Mouse (Mus musculus) neutrophil, adult 5-6 weeks (primary cell): ENCODE data around the gene Nudt8. TPM values are rescaled to one million over a fixed set of nuclear protein-coding genes. Genes with fewer than 3 reads are reported as not detected.
A peak's percentile ranks its signal among the peaks of the same experiment; 100 is the strongest.
"Not testable (repeated sequence)": the region's sequence is repeated elsewhere in the genome, so short reads cannot be mapped to it uniquely, and the experiment has no call there.

Source experiments
- ATAC-seq: fragments of 151-379, 151-347 bp; 2 replicates; pipeline ENCODE4 v1.8.0; 2017; ENCODE audit warnings: mild to moderate bottlenecking, moderate TSS enrichment; ENCODE audit not compliant: insufficient number of reproducible peaks, poor library complexity, low FRiP score, severe bottlenecking; ENCODE audit errors: extremely low read depth
- total RNA-seq: library from RNA; stranded (forward); fragments of 200-1000 nt; gene quantifications from 2 replicates; pipeline ENCODE4 v1.2.3, GENCODE M21; 2017

The Nudt8 gene
- 7.0 and 15.5 TPM in 2 replicates for total RNA-seq

DNA sequence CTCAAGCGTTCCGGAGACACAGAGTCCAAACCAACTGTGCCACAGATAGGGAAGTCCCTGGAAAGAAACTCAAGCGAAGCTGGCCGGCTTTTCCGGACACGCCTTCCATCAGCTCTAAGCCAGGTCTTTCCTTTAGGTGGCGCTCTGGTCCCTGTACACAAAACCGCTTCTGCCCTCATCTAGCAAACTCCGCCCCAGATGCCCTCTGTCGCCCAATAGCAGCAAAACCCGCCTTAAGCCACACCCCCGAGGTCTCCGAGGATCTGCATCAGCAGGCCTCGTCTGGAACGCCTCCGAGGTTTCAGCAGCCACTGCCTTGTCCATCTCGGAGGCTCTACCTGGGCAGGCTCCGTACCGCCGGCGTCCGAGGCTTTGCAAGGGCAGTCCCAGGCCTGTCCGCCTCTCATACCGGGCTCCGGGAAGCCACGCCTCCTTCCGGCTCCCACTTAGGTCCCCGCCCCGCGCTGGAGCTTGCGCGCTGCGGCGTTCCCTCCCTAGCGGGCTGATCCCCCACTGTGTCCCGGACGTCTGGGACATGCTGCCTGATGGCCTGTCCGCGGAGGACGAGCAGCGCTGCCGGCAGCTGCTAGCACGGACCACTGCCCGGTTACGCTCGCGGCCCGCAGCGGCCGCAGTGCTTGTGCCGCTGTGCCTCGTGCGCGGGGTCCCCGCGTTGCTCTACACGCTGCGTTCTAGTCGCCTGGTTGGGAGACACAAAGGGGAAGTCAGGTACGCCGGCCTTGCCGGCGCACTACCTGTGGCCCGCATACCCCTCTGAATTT is at the start of gene Nudt8, which contains the start of gene Gm49405:
Nudt8 (plus strand) TSS at position 462 of the 782 bp plus-strand sequence.
Gm49405 (plus strand) TSS at position 508 of the 782 bp plus-strand sequence.
- peak; percentile 89 for ATAC-seq

DNA sequence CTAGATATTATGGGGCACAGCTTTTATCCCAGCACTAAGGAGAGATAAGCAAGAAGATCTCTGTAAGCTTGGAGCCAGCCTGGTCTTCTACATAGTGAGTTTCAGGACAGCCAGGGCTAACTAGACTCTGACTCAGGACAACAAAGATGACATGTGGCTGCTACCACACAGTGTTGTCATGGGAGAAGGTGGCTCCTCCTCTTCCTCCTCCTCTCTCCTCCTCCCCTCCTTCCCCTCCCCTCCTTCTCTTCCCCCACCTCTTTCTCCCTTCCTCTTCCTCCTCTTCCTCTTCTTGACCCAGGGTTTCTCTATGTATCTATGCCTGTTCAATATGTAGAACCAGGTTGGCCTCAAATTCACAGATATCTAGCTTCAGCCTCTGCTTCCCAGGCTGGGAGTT is 48.9 kb upstream of the Nudt8 start:
- ATAC-seq = peak; percentile 44

DNA sequence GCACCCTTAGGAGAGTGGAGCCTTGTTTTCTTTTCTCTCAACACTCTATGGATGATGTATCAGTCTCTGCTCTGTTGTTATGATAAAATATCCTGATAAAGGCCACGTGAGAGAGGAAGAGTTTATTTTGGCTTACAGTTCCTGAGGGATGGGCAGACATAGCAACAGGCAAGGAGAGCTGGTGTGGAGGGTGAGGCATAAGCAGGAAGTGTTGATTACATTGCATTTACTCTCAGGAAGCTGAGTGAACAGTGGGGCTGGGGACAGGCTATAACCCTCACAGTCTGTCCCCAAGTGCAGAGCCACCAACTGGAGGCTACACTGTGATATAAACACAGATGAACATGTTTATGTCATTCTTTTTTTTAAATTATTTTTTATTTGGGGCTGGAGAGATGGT is 48.3 kb upstream of the Nudt8 start:
- no peak for ATAC-seq

DNA sequence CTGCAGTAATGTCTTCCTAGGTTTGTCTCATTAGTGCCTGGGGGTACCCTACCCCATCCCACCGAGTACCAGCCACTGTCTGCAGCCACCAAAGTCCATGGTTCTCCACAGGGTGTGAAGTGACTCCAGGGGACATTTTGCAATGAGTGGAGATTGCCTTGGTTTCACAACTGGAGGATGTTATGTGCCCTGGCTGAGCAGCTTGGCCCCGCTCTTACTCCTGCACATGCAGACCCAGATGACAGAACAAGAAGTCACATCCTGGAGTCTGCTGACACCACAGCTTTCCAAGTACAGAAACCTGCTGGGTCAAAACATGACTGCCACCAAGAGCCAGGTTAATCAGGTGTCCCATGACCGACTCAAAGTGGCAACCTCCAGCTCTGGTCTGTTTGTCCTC is 45.3 kb upstream of the Nudt8 start:
- no peak for ATAC-seq

DNA sequence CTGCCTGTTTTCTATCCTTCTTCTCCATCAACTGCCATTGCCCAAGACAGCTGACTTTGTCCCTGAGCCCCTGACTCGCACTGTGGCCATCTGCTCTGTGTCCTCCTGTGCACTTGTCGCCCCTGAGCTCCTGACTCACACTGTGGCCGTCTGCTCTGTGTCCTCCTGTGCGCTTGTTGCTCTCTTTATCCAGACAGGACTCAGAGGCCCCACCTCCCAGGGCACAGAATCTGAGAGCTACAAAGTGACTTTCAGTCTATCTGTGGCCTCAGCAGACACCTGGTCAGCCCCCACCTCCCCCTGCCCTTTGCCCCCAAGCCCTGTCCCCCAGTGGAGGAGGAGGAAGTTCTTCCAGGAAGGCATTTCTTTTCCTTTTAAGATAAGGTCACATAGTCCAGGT is 44.6 kb upstream of the Nudt8 start:
- ATAC-seq = no peak

DNA sequence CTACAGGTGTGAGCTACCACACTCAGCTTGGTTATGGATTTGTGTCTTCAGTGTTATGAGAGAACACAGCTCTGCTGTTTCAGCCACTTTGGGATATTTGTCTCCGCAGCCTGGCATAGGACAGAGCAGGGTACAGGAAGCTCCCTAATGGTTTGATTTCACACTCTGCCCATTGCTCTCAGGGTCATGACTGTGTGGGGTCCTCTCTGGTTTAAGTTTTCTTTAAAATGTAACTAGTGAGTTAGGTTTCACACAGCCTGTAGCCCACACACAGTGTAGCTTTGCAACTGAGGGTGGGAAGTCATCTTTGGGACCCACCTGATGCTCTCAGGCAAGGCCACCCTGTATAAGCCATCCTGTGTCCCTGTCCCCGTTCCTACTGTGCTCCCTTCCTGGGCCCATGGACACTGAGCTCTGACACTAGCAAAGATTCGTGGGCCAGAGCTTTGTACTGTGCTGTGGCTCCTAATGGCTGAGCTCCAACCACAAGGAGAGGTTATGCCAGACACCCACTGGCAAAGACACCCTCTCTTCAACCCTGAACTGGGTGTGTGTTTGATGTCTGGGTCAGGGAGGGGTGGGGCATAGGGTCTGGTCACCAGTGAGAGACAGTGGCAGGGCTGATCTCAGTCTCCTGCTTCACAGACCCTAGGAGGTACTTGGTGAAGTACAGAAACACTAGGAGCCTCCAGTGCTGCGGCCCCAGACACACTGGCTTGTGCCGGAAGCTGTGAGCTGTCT is 42.9 kb upstream of the Nudt8 start:
- 0 out of 2 replicates have a peak, but pooled peaks have one; percentile 21 for ATAC-seq

DNA sequence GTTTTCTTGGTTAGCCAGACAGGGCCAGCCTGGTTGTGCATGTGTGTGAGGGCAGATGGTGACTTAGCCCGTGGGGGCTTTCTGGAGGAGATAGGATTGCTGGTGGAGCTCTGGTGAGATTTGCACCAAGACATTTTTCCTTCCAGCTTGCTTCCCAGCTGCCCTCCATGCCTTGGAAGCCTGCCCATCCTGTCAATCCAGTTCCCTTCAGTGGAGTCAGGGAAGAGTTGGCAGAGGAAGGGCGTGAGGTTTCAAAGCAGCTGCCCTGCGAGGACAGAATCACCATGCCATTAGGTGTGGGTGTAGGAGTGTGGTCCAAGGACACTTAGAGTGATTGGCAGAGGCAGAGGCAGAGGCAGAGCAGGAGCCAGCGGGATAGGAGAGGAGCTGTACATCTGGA is 41.9 kb upstream of the Nudt8 start, which contains the start of gene Aldh3b3:
Aldh3b3 (plus strand) TSS at position 176 of the 400 bp plus-strand sequence.
- no peak for ATAC-seq

DNA sequence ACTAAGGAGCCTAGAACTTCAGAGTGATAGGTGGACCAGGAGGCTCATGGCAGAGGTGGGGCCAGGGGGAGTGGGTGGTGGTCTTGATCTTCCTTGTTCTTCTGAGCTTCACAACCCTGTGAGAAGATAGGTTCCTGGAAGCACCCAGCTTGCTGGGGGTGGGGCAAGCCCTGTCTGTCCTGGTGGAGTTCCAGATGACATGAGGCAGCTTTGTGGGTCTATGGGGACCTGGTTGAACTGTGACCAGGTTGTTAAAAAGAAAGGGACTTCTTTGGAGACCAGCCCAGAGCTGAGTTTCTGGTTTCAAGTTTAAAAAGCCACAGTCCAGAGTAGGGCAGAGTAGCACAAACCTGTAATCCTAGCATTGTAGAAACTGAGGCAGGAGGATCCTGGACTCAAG is 41.4 kb upstream of the Nudt8 start:
- no peak for ATAC-seq

DNA sequence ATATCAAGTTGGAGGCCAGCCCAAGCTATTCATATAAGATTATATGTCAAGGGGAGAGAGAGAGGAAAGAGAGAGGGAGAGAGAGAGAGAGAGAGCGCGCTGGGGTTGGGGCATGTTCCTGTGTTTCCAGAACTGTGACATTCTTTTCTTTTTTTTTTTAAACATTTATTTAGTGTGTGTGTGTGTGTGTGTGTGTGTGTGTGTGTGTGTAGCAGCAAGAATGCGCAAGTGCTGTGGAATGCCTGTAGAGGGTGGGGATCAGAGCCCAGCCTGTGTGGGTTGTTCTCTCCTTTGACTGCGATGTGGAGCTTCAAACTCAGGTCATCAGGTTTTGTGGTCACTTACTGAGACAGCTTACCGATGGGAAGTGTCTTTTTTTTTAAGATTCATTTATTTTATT is 40.2 kb upstream of the Nudt8 start:
- no peak for ATAC-seq

DNA sequence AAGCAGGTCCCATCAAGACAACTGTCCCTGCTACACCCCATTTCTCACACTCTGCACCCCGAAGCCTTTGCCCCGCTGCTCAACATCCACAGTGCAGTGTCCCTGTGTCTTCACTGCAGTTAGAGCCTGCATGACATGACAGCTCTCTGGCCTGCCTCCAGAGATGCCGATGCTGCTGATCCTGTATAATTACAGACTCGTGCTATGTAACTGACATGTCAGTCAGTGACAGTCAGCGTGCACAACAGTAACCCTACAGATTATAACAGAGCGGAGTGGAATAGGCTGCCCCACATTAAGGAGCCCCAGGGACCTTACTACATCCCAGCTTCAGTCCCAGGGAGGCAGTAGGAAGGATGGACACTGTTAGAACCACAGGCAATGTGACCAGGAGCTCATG is 38.6 kb upstream of the Nudt8 start:
- not testable (repeated sequence) for ATAC-seq

DNA sequence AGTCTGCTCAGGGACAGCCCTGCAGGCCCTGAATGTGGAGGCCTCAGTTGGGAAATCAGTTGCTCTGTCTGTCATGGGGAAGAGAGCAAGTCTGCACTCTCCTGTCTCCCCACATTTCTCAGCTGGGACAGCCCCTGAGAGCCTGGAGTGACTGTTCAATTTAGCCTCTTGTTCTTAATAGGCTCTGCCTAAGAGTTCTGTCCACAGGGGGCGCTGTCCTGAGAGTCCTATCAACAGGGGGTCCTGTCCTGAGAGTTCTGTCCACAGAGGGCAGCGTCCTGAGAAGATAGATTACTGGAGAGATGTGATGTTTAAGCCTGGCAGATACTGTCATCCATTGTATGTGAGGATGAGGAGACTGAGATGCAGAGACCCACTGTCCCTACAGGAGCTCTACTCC is 37.9 kb upstream of the Nudt8 start:
- no peak for ATAC-seq

DNA sequence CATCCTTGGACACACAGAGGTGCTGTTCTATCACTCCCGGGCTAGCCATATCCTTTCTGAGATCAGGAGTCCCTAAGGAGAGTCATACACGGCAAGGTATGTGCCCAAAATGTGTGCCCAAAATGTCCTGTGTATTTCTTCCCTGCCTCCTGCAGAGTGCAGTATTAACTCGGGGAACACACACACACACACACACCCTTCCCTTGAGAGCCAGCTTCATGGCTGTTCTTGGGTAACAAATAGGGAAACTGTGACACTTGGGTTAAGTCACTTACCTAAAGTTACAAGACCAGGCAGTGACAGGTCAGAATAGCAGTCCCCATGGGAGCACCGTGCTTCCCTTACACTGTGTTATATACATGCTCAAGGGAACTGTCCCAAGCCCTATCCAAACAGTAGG is 36.4 kb upstream of the Nudt8 start:
- ATAC-seq = no peak

DNA sequence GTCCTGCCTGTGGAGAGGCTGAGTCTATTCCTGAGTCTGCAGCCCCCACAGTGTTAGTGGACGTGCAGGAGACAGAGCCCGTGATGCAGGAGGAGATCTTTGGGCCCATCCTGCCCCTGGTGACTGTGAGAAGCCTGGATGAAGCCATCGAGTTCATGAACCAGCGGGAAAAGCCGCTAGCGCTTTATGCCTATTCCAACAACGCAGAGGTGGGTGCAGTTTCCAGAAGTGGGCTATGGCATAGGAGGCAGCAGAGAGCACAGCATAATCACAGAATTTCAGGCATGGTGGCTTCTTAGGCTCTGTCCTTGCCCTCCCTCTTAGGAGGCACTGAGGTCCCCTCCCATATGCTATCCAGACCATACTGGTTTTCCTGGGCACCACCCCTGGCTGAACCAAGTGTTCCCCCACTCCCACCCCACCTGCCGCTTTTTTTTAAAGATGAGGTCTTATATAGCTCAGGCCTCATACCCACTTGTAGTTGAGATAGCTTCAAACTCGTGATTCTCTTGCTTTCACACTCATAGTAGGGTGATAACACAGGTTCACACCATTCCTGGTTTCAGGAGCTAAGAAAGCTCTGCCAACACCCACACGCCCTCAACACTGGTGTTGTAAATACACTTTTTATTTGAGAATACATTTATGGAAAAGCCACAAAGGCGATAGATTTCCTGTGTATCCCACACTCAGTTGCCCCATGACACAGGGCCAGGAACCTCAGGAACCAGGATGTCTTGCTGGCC is 33.9 kb upstream of the Nudt8 start:
- no peak for ATAC-seq

DNA sequence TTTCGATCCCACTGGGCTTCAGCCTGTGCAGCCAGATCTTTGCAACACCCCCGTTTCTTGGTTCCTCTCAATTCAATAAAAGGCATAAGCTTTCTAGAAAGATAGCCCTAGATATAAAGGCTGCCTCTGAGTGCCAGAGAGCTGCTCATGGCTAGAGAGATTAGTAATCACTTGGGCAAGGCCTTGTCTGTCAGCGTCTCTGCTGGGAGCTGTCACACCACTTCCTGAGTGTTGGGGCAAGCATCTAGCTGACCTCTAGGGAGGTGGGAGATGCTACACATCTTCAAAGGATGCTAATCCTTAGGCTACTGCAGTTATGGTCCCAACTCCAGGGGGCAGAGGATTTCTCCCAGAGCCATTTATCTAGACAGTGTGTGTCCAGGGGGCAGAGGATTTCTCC is 33.1 kb upstream of the Nudt8 start:
- no peak for ATAC-seq

DNA sequence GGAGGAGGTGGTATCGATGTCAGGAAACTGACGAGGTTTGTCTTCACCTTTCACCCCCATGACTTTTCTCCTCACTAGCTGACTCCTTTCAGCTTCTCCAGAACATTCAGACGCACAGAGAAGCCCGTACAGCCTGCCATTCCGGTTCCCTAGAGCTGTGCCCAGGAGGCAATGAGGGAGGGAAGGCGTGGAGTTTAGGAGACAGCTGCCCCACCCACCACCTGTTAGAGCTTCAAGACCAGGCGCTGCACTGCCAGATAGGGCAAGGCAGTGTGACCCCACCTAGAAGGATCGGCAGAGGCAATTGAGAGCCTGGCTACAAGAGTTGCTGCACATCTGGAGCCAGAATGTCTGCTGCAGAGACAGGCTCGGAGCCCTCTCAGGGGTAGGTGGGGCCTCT is 28.2 kb upstream of the Nudt8 start, which contains the start of gene Aldh3b2:
Aldh3b2 (plus strand) TSS at position 100 of the 400 bp plus-strand sequence.
- no peak for ATAC-seq

DNA sequence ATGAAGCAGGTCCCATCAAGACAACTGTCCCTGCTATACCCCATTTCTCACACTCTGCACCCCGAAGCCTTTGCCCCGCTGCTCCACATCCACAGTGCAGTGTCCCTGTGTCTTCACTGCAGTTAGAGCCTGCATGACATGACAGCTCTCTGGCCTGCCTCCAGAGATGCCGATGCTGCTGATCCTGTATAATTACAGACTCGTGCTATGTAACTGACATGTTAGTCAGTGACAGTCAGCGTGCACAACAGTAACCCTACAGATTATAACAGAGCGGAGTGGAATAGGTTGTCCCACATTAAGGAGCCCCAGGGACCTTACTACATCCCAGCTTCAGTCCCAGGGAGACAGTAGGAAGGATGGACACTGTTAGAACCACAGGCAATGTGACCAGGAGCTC is 25.8 kb upstream of the Nudt8 start:
- not testable (repeated sequence) for ATAC-seq

DNA sequence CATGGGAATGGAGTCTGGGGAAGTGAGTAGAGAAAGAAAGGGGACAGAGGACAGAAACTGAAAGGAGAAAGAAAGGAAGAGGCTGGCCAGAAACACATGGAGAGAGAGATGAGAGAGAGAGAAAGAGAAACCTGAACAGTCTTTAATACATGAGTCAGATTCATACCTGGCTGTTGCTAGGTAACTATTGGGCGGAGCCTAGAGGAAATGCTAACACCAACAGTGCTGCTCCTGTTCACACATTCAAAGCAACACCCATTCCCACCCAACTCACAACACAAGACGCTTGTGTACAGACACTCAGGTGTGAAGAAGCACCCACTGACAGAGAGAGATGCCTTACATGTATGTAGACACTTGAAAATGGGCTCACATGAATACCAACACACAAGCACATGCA is 24.5 kb upstream of the Nudt8 start:
- ATAC-seq = no peak

DNA sequence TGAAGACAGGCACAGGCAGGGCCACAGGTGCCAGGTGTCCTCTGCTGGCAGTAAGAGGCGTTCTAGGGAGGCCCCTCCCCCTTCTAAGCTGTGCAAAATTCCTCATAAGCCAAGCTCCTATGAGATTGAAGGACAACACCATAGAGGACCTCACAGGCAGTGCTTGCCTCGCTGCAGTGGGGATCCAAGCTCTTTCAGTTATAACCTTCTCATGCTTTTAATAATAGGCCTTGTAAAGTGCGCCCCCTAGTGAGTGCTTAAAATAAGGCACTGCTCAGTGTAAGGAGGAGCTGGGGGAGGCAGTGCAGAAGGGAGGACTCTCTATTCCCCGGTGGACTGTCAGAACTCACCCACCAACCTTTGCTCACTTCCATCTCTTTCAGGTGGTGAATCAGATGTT is 20.1 kb upstream of the Nudt8 start:
- ATAC-seq = peak; percentile 68

DNA sequence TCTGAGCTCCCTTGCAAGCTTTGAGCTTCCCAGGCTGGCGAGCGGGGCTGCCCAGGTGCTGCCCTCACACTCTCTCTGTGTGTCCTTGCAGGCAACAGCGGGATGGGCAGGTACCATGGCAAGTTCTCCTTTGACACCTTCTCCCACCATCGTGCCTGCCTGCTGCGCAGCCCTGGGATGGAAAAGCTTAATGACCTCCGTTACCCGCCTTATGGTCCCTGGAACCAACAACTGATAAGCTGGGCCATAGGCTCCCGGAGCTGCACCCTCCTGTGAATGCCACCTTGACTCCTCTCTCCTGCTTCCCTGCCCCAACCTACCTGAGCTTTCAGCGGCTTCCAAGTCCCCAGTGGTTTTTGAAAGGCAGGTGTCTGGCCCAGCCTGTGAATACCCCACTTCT is 19.5 kb upstream of the Nudt8 start:
- no peak for ATAC-seq
